Mouse (Mus musculus) cerebellum, adult (tissue): ENCODE results near the gene Cmbl.

Experiments
- ATAC-seq: cut with Nextera tagmentation; 2 replicates; pipeline ENCODE4 v1.9.2; 2017; ENCODE audit warnings: mild to moderate bottlenecking, moderate library complexity, mixed read lengths; ENCODE audit not compliant: insufficient number of reproducible peaks, low FRiP score, low TSS enrichment

Gene Cmbl

GRCm38 (mm10) chr15:31611976-31612375, 46.8 kb downstream of the Cmbl start:
- no peak for ATAC-seq

DNA sequence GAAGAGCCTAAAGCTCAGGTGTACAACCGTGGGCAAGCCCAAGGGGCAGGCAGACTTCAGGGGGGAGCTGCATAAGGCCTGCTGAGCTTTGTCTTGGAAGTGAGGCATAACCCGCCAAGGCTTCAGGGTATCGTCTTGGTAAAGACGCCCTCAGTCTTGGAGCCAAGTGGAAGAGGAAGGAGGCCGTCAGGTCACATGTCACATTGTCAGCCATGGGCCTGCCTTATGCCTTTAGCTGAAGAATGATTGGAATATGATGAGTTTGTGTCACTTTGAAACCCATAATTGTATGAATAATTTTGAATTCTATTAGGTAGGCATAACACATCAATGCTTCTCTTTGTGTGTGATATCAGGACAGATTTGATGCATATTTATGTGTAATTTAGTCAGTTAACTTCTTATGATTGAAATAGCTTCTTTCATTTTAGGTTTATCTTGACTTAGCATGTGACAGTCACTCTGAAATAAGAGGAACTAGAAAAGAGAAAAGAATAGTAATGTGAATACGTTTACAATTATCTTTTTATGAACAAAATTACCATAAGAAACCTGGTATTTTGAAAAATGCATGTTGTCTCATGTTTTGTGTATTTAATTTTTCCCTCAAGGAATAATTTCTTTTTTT, 48.8 kb downstream of the Cmbl start:
- no peak for ATAC-seq

GRCm38 (mm10) chr15:31614666-31615065, 49.5 kb downstream of the Cmbl start:
- ATAC-seq: no peak

DNA sequence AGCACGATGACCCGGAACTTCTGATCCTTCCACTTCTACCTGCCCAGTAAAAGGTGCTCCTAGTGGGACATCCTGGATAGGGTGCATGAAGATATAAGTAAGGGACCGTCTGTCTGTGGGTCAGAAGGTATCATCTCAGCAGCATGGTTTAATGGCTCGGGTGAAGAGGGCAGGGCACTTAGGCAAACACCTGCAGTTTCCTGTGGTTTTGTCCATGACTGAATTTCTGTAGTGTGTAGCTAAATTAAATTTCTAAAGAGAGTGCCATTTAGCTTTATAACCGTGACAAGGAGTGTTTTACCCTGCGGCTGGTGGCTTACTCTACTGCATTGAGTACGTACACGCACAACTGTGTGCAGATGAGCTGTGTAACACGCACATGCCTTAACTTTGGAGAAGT, 52.1 kb downstream of the Cmbl start:
- ATAC-seq: no peak

DNA sequence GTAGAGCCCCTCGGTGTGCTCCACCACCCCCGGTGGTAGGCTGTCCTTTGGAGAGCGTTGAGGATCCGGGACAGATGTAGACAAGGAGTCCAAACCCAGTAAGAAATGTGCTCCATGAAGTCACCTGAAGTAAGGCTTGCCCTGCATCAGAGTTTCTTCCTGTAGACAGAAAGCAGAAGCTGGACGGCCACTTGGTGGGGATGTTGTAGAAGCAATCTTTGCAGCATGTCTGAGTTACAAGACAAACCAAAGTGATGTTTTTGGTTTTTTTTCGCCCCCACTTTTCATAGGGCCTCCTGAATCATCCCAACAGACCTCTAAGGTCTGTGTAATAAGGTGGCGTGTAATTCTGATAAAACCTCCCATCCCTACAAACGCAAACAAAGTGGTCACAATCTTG, 54.3 kb downstream of the Cmbl start:
- ATAC-seq: no peak

GRCm38 (mm10) chr15:31627277-31628154, 62.3 kb downstream of the Cmbl start:
- no peak for ATAC-seq

- no peak for ATAC-seq
These were observed 63.0 kb downstream of the Cmbl start for GRCm38 (mm10) chr15:31628180-31628579.

DNA sequence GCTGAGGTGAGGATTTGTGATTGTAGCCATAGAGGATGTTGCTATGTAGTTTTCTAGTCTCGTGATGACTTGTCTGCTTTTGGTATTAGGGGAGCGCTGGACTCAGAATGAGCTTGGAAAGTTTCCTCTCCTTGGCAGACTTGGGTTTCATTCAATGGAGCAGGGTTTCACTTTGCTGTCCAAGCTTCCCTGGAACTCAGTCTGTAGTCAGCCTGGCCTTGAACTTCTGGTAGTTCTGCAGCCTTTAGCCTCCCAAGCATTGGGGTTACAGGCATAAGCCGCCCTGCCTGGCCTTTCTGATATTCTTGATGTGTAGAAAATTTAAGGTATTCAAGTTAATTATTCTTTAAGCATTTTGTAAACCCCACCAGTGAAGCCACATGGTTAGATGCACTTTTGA, 64.4 kb downstream of the Cmbl start:
- ATAC-seq: no peak

GRCm38 (mm10) chr15:31631396-31631858, 66.2 kb downstream of the Cmbl start:
- ATAC-seq: no peak

DNA sequence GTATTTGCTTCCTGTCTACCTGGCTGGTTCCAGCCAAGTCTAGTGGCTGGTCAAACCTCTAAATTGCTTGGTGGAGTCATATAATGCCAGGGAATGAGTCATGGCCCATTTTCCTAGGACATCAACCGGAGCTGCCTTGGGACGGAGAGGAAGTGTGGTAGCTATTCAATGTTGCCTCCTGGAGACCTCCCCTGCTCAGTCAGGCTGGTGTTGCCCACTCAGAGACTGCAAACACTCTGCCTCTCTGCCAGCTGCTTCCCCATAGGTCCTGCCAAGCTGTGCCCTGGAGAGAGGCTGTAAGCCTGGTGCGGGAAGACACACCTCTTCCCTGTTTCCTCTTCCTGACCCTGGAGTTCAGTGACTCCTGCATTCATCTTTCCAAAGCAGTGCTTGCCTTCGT, 67.3 kb downstream of the Cmbl start:
- ATAC-seq: no peak

DNA sequence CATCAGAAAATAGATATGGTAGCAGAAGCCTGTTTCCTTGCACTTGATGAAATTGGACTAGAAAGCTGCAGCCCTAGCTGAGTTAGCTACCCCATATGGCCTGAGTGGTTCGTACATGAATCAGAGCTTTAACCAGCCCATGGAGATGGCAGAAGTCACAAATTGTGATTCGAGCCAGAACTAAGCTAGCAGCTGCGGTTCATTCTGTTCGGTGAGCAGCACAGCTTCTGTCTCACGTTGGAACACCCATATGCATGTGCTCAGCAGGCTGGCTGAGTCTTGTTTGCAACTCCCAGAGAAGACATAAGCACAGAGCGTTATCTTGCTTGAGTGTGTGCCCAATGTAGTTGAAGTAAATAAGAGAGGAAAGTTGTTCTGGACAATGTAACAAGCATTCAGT, 69.4 kb downstream of the Cmbl start:
- ATAC-seq: no peak

GRCm38 (mm10) chr15:31636091-31636595, 71.0 kb downstream of the Cmbl start:
- ATAC-seq: no peak
